Mouse (Mus musculus) thymus, postnatal 25 days (tissue): Measurements from ENCODE around the gene Taar7a.

Source experiments
- DNase-seq: peaks from one replicate; pipeline ENCODE4 v3.0.0; 2022

Taar7a gene

GRCm38 (mm10) chr10:23993381-23993780 is at the start of gene Taar7a:
Gene Taar7a (minus strand): TSS chr10:23993481.
- DNase-seq = no peak

- DNase-seq = no peak
Observed at GRCm38 (mm10) chr10:24040120-24040869, 47.0 kb upstream of the Taar7a start.

- DNase-seq = no peak
Observed at GRCm38 (mm10) chr10:24037314-24037713, 44.0 kb upstream of the Taar7a start, which contains the start of gene Taar7e. Gene Taar7e (plus strand): TSS chr10:24037614.

- no peak for DNase-seq
Observed at GRCm38 (mm10) chr10:24031347-24031746, 38.1 kb upstream of the Taar7a start.

GRCm38 (mm10) chr10:24026922-24027321 is 33.6 kb upstream of the Taar7a start, which contains the start of gene Taar7d:
Gene Taar7d (plus strand): TSS chr10:24027222.
- DNase-seq = no peak

- DNase-seq = no peak
Observed at GRCm38 (mm10) chr10:24008143-24008542, 14.9 kb upstream of the Taar7a start.

GRCm38 (mm10) chr10:24007034-24007433 is 13.8 kb upstream of the Taar7a start:
- DNase-seq = no peak

- DNase-seq = no peak
Observed at GRCm38 (mm10) chr10:24006442-24006841, 13.2 kb upstream of the Taar7a start.

GRCm38 (mm10) chr10:23999639-24000038 is 6.4 kb upstream of the Taar7a start, which contains the start of gene Taar7b:
Gene Taar7b (plus strand): TSS chr10:23999939.
- no peak for DNase-seq

- DNase-seq = peak; percentile 6
Observed at GRCm38 (mm10) chr10:23986419-23986818, 6.9 kb downstream of the Taar7a start.

GRCm38 (mm10) chr10:23985546-23985945 is 7.7 kb downstream of the Taar7a start, which contains the start of gene Taar6:
Gene Taar6 (minus strand): TSS chr10:23985646.
- DNase-seq = no peak

GRCm38 (mm10) chr10:23978901-23979705 is 14.2 kb downstream of the Taar7a start:
- DNase-seq = peak; percentile 55

GRCm38 (mm10) chr10:23977958-23978357 is 15.3 kb downstream of the Taar7a start:
- DNase-seq = no peak

- no peak for DNase-seq
Observed at GRCm38 (mm10) chr10:23971256-23971655, 22.0 kb downstream of the Taar7a start.

- DNase-seq = no peak
Observed at GRCm38 (mm10) chr10:23970656-23971165, 22.6 kb downstream of the Taar7a start, which contains the start of gene Taar5. Gene Taar5 (plus strand): TSS chr10:23970706.

- no peak for DNase-seq
Observed at GRCm38 (mm10) chr10:23964921-23965610, 28.2 kb downstream of the Taar7a start.

GRCm38 (mm10) chr10:23963444-23963843 is 29.8 kb downstream of the Taar7a start:
- no peak for DNase-seq

- DNase-seq = no peak
Observed at GRCm38 (mm10) chr10:23960444-23960915, 32.8 kb downstream of the Taar7a start, which contains the start of gene Taar4. Gene Taar4 (plus strand): TSS chr10:23960494.

GRCm38 (mm10) chr10:23959071-23959470 is 34.2 kb downstream of the Taar7a start:
- DNase-seq = no peak

- no peak for DNase-seq
Observed at GRCm38 (mm10) chr10:23951714-23952113, 41.6 kb downstream of the Taar7a start.

- no peak for DNase-seq
Observed at GRCm38 (mm10) chr10:23949508-23950005, 43.7 kb downstream of the Taar7a start, which contains the start of gene Taar3. Gene Taar3 (plus strand): TSS chr10:23949558.

GRCm38 (mm10) chr10:23948026-23948425 is 45.3 kb downstream of the Taar7a start:
- no peak for DNase-seq
